Mouse (Mus musculus) liver, adult 2 months (tissue): Measurements from ENCODE around the gene Adgrl3.

ENCODE experiments used
- CTCF ChIP-seq: fragments of 200-500 bp; IDR thresholded peaks from 2 replicates; pipeline ENCODE4 v1.5.1; 2011; ENCODE audit warnings: low read depth, low read length, control low read depth
- POLR2A ChIP-seq: fragments of 200-500 bp; IDR thresholded peaks from 2 replicates; pipeline ENCODE4 v1.6.1; 2011; ENCODE audit warnings: low read length, control low read depth; ENCODE audit not compliant: insufficient read depth; ENCODE audit errors: extremely low read depth

GRCm38 (mm10) chr5:81583425-81583824 lies 563.5 kb downstream of the Adgrl3 start:
- no peak for TF ChIP-seq POLR2A
- no peak for TF ChIP-seq CTCF
